ENCODE assay signal across 11 mouse cellular contexts in the genomic region with DNA sequence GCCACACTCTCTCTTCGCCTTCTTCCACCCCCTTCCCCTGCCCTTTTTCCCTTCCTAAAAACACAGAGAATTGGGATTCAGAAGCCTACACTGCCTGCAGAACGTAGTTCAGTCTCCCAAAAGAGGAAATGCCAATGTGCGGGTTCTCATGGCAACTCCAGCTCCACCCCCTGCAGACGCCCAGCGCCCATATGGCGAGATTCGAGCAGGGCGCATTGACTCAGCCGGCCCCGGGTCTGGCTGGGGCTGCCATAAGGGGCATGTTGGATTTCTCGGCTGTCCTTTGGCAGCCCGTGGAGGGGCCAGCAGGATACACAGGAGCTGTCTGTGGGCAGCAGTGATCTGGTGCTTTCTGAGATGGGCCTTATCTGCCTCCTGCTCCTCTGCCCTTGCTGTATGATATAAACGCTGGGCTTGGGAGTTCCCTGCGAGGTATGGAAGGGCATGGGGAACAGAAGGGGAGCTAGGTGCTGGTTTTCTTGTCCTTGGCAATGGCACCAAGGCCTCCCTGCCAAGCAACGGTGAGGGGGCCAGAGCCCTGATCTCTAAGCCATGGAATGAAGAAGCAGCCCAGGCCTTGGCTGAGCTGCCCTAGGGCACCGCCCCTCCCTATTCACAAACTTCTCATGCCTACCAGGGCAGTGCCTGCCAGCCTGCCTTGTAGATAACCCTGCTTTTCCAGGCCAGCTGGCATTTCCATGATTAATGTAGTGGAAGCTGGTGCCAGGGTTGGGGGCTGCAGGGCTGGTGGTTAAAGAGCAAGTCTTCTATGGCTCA.
DNase-seq lines count a peak whose midpoint lies in the region; ATAC-seq and TF ChIP-seq lines count a peak whose summit lies in the region.
"Had no signal": no experiment of that assay in that cellular context is flagged by ENCODE, and none has a peak within 500 bp of the region (broad histone marks: within the 10 kb centered on the region; RNA-seq: fewer than 3 reads in every experiment).

No protein-coding gene starts in this region.

- H3K4me2 ChIP-seq in embryonic facial prominence, embryonic 11.5 days (ENCODE audit: low read depth, low read length) = no peak overlapping the region
- no peak overlapping the region for H3K4me2 ChIP-seq in neural tube, embryonic 11.5 days (ENCODE audit: low read depth)
- no peak overlapping the region for H3K4me2 ChIP-seq in lung, postnatal 0 days (replicated peaks; ENCODE audit: low read depth, low read length)
- H3K4me2 ChIP-seq: stomach, embryonic 15.5 days had no signal

- no peak overlapping the region for H3K4me3 ChIP-seq in heart, embryonic 10.5 days
- H3K4me3 ChIP-seq in embryonic facial prominence, embryonic 11.5 days (ENCODE audit: low read depth, low read length) = no peak overlapping the region
- no peak overlapping the region for H3K4me3 ChIP-seq in neural tube, embryonic 11.5 days (ENCODE audit: low read depth, low read length)
- no peak overlapping the region for H3K4me3 ChIP-seq in lung, postnatal 0 days (ENCODE audit: low read depth, low read length)
- H3K4me3 ChIP-seq: stomach, embryonic 15.5 days had no signal

- no peak for TF ChIP-seq CTCF in lung, postnatal 0 days (IDR thresholded peaks at IDR 0.05)

- H3K9ac ChIP-seq in embryonic facial prominence, embryonic 11.5 days (replicated peaks; ENCODE audit: low read length) = no peak overlapping the region
- no peak overlapping the region for H3K9ac ChIP-seq in neural tube, embryonic 11.5 days (ENCODE audit: low read length)
- H3K9ac ChIP-seq in lung, postnatal 0 days (replicated peaks; ENCODE audit: low read depth) = no peak overlapping the region
- H3K9ac ChIP-seq: stomach, embryonic 15.5 days had no signal

- TF ChIP-seq EP300 in lung, postnatal 0 days (IDR thresholded peaks at IDR 0.05) = no peak

- no peak for ATAC-seq in embryonic facial prominence, embryonic 11.5 days (replicated peaks; ENCODE audit: insufficient number of reproducible peaks, low FRiP score, low TSS enrichment, low read depth)
- 0 out of 2 replicates have a peak, but pooled peaks have one; percentile 35 for ATAC-seq in neural tube, embryonic 11.5 days (ENCODE audit: insufficient read depth, low FRiP score, low TSS enrichment)
- ATAC-seq in lung, postnatal 0 days = no peak

- no peaks in the 10 kb centered on the region for H3K9me3 ChIP-seq in heart, embryonic 10.5 days
- H3K9me3 ChIP-seq in embryonic facial prominence, embryonic 11.5 days (replicated peaks; ENCODE audit: control insufficient read depth, low read length) = no peaks in the 10 kb centered on the region
- H3K9me3 ChIP-seq in neural tube, embryonic 11.5 days (ENCODE audit: control insufficient read depth, low read length) = no peaks in the 10 kb centered on the region
- H3K9me3 ChIP-seq in lung, postnatal 0 days (ENCODE audit: low read length) = no peaks in the 10 kb centered on the region
- H3K9me3 ChIP-seq: stomach, embryonic 15.5 days had no signal

- peaks cover 12% of the 10 kb centered on the region; the same call in 1 of the 2 replicates for H3K4me1 ChIP-seq in heart, embryonic 10.5 days
- H3K4me1 ChIP-seq in embryonic facial prominence, embryonic 11.5 days (ENCODE audit: control insufficient read depth, insufficient read depth, low read length) = peaks cover 7% of the 10 kb centered on the region; the same call in 1 of the 2 replicates
- H3K4me1 ChIP-seq in neural tube, embryonic 11.5 days (ENCODE audit: control insufficient read depth, insufficient read depth, low read length) = peaks cover 13% of the 10 kb centered on the region; the same call in 1 of the 2 replicates
- no peaks in the 10 kb centered on the region for H3K4me1 ChIP-seq in lung, postnatal 0 days (ENCODE audit: insufficient read depth, low read depth, low read length)
- H3K4me1 ChIP-seq: stomach, embryonic 15.5 days had no signal

- 50% methylated on average over 16 of the region's 16 CpGs for WGBS in heart, embryonic 10.5 days
- WGBS in embryonic facial prominence, embryonic 11.5 days = 50% methylated on average over 16 of the region's 16 CpGs
- 44% methylated on average over 16 of the region's 16 CpGs for WGBS in neural tube, embryonic 11.5 days
- WGBS in lung, postnatal 0 days = 45% methylated on average over 16 of the region's 16 CpGs

- peaks cover 42% of the 10 kb centered on the region for H3K27me3 ChIP-seq in heart, embryonic 10.5 days (ENCODE audit: insufficient read depth, poor library complexity, severe bottlenecking)
- H3K27me3 ChIP-seq in embryonic facial prominence, embryonic 11.5 days (ENCODE audit: control insufficient read depth, insufficient read depth, low read length) = no peaks in the 10 kb centered on the region
- no peaks in the 10 kb centered on the region for H3K27me3 ChIP-seq in neural tube, embryonic 11.5 days (ENCODE audit: control insufficient read depth, insufficient read depth, low read length)
- H3K27me3 ChIP-seq in lung, postnatal 0 days (replicated peaks; ENCODE audit: insufficient read depth, low read length) = no peaks in the 10 kb centered on the region
- H3K27me3 ChIP-seq: stomach, embryonic 15.5 days had no signal

- H3K36me3 ChIP-seq in heart, embryonic 10.5 days = no peaks in the 10 kb centered on the region
- no peaks in the 10 kb centered on the region for H3K36me3 ChIP-seq in embryonic facial prominence, embryonic 11.5 days (replicated peaks; ENCODE audit: control insufficient read depth, insufficient read depth, low read depth, low read length)
- no peaks in the 10 kb centered on the region for H3K36me3 ChIP-seq in neural tube, embryonic 11.5 days (ENCODE audit: control insufficient read depth, insufficient read depth, low read length)
- no peaks in the 10 kb centered on the region for H3K36me3 ChIP-seq in lung, postnatal 0 days (ENCODE audit: insufficient read depth, low read length)
- H3K36me3 ChIP-seq: stomach, embryonic 15.5 days had no signal

- H3K27ac ChIP-seq in heart, embryonic 10.5 days = peak overlapping the region; percentile 32; the same call in 1 of the 2 replicates
- no peak overlapping the region for H3K27ac ChIP-seq in embryonic facial prominence, embryonic 11.5 days (replicated peaks; ENCODE audit: low read depth, low read length)
- no peak overlapping the region for H3K27ac ChIP-seq in neural tube, embryonic 11.5 days (ENCODE audit: low read depth, low read length)
- no peak overlapping the region for H3K27ac ChIP-seq in lung, postnatal 0 days (ENCODE audit: low read length)
- H3K27ac ChIP-seq: kidney, postnatal 0 days; stomach, embryonic 15.5 days had no signal

- DNase-seq in heart, embryonic 10.5 days (ENCODE audit: low spot score) = no peak
- DNase-seq in heart, adult 8-10 months (ENCODE audit: low spot score) = no peak
- DNase-seq in embryonic facial prominence, embryonic 11.5 days (ENCODE audit: low spot score) = peak; percentile 24
- peak; percentile 82 for DNase-seq in layer of hippocampus, adult 8-10 months (ENCODE audit: low spot score in 2 of 2)
- DNase-seq in neural tube, embryonic 11.5 days (ENCODE audit: low spot score) = no peak
- DNase-seq in Muller cell, postnatal 12 days (ENCODE audit: inconsistent ontology term) = no peak
- DNase-seq in thymus, postnatal 25 days = no peak
- no peak for DNase-seq in lung, postnatal 0 days (ENCODE audit: low spot score)
- DNase-seq: gastrocnemius, postnatal 10 days had no signal

Comparison
In these comparisons a context has a peak if more than half of its experiments do, and no peak if none do; other contexts are left out.
1. DNase-seq: peak in embryonic facial prominence, embryonic 11.5 days (single experiment) and layer of hippocampus, adult 8-10 months (2 of 2); none in heart, embryonic 10.5 days (single experiment), heart, adult 8-10 months (single experiment), neural tube, embryonic 11.5 days (single experiment), Muller cell, postnatal 12 days (single experiment), thymus, postnatal 25 days (single experiment) and lung, postnatal 0 days (single experiment).